Mouse (Mus musculus) embryo, embryonic 10.5 days (tissue): ENCODE data around the gene Gm45716.
A peak's percentile ranks its signal among the peaks of the same experiment; 100 is the strongest.
"Not testable (repeated sequence)": the region's sequence is repeated elsewhere in the genome, so short reads cannot be mapped to it uniquely, and the experiment has no call there.

Source experiments
- DNase-seq: peaks from one replicate; pipeline ENCODE4 v3.0.0-alpha.2; 2015; ENCODE audit warnings: low spot score

Gm45716 gene

DNA sequence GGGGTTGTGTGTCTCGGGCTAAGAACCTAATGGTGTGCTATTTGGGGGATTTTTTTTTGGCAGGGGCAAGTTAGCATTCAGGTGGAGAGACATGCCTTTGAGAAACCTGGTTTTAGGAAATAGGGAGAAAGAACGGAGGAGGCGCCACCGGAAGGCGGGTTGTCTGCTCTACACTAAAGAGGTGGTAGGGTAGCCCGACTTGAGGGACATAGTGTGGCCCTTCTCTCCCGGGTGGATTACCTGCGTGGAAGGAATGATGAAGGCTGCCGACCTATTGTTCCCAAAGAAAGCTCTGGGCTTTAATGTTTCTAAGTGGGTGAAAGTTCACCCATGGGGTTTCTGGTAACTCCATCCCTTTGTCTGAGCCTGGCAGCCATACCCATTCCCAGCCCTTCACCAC lies 62.7 kb downstream of the Gm45716 start:
- DNase-seq, result peak; percentile 44

GRCm38 (mm10) chr11:90250730-90251129 lies 63.2 kb downstream of the Gm45716 start:
- DNase-seq, result no peak

- no peak for DNase-seq
Observed at GRCm38 (mm10) chr11:90251923-90252322, 64.4 kb downstream of the Gm45716 start.

DNA sequence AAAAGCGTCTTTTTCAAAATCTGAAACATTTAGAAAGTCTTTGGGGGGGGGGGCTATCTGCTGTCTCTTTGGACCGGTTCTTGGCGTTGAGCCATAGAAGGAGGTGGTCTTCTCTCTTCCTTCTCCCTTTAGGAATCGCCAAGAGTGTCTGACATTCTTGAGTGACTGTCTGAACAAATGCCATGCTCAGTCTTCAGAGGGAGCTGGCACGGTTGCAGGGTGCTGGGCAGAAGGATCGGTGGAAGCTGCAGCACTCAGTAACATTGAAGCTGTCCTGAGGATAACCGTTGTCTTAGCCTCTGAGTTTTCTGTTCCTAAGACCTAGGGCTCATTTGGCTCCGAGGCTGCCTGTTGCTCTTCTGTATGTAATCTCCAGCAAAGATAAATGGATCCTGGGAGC lies 64.9 kb downstream of the Gm45716 start:
- no peak for DNase-seq

GRCm38 (mm10) chr11:90254536-90254935 lies 67.1 kb downstream of the Gm45716 start:
- DNase-seq, result no peak

GRCm38 (mm10) chr11:90255687-90256086 lies 68.2 kb downstream of the Gm45716 start:
- no peak for DNase-seq

GRCm38 (mm10) chr11:90256833-90257525 lies 69.5 kb downstream of the Gm45716 start:
- no peak for DNase-seq

- DNase-seq, result no peak
Observed at GRCm38 (mm10) chr11:90258321-90258927, 70.9 kb downstream of the Gm45716 start.

DNA sequence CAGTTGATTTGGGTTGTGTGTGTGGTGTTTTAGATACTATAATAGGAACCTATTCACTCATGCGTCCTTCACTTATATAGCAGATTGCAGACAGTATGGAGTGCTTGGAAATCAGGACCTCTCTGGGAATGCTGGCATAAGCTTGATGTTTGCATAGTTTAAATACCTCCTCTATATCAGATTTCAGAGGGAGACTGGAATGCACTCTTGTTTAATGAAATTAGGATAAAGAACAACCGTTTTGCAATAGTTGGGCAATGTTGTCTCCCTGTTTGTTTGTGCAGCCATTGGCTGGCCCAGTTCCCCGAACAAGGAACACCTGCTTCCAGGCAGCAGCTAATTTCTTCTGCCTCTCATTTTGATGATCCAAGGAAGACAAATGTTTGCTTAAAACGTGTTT lies 71.6 kb downstream of the Gm45716 start:
- DNase-seq, result no peak

GRCm38 (mm10) chr11:90259826-90260225 lies 72.3 kb downstream of the Gm45716 start:
- DNase-seq, result no peak

DNA sequence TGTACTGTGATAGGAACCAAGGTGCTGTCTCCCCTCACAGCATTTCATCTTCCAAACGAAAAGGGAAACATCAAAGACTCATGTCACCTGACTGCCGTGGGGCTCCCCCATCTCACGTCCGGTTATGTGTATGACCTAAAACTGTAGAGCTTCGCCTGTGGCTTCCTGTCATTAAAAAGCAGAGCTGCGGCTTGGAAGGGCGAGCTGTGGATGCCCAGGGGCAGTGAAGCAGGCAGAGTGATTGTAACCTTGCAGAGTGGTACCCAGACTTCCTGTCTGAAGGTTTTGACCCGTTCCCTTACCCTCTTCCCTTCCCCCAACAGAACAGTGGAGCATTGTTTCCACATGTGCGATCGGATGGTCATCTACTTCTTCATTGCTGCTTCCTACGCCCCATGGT lies 76.7 kb downstream of the Gm45716 start:
- no peak for DNase-seq

- no peak for DNase-seq
Observed at GRCm38 (mm10) chr11:90265581-90265980, 78.1 kb downstream of the Gm45716 start.

GRCm38 (mm10) chr11:90268934-90269333 lies 81.5 kb downstream of the Gm45716 start:
- no peak for DNase-seq

GRCm38 (mm10) chr11:90269398-90270123 lies 82.1 kb downstream of the Gm45716 start:
- peak; percentile 18 for DNase-seq

GRCm38 (mm10) chr11:90270132-90270877 lies 82.8 kb downstream of the Gm45716 start:
- no peak for DNase-seq

- DNase-seq, result no peak
Observed at GRCm38 (mm10) chr11:90274187-90274586, 86.7 kb downstream of the Gm45716 start.

DNA sequence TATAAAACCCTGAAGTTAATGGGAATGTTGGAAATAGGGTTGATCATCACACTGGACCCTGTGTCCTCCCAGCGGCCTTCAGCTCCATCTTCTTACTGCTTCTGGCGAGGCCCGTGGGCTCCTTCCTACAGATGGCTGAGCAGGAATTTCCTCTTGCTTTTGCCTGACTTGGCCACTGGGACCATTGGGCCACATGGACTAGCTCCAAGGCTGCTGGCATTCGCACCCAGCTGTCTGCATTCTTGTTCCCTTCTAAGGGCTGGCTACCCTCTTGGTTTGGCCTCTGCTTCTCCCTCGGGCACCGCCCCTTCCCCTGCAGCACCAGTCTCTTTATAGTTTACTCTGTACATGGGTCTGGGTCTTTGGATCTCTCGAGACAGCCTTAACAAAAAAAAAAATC lies 88.2 kb downstream of the Gm45716 start:
- no peak for DNase-seq

- DNase-seq, result no peak
Observed at GRCm38 (mm10) chr11:90276150-90276549, 88.7 kb downstream of the Gm45716 start.

DNA sequence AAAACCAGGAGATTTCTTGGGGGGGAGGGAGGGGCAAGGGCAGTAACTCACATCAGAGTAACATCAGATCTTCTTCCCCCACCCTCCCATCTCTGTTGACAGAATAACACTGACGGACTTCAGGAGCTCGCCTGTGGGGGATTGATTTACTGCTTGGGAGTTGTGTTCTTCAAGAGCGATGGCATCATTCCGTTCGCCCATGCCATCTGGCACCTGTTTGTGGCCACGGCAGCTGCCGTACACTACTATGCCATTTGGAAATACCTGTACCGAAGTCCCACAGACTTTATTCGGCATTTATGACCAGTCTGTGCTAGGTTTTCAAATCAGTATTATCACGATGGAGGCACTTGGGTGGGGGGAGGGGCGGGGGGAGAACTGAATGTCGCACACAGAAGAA lies 89.1 kb downstream of the Gm45716 start:
- DNase-seq, result no peak

GRCm38 (mm10) chr11:90280069-90280468 lies 92.6 kb downstream of the Gm45716 start:
- no peak for DNase-seq

GRCm38 (mm10) chr11:90281943-90282342 lies 94.5 kb downstream of the Gm45716 start:
- DNase-seq, result not testable (repeated sequence)

- no peak for DNase-seq
Observed at GRCm38 (mm10) chr11:90283159-90283558, 95.7 kb downstream of the Gm45716 start.
